Comparison of ENCODE assay signal across 28 mouse cellular contexts in the genomic region with DNA sequence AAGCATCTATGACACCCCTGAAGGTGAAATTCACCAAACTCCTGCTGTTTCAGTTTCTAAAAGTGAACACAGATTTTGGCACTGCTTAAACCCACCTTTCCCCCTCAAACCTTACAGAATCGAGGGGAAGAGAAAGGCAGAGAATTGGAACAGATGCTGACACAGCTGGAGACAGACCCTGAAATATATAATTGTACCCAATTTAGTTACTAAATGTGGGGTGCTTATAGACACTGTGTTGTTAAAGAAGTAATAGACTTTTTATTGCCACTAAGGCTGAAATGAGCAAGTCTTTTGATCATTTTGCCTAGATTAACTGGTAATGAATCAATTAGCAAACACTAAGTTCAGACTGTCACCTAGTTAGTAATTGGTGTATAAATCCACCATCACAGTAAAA.
DNase-seq lines count a peak whose midpoint lies in the region; ATAC-seq lines count a peak whose summit lies in the region.
"Had no signal": no experiment of that assay in that cellular context is flagged by ENCODE, and none has a peak within 500 bp of the region (broad histone marks: within the 10 kb centered on the region; RNA-seq: fewer than 3 reads in every experiment).

No protein-coding gene starts in this region.

- no peaks in the 10 kb centered on the region for H3K9me3 ChIP-seq in hindbrain, embryonic 16.5 days (ENCODE audit: control insufficient read depth, low read length)
- no peaks in the 10 kb centered on the region for H3K9me3 ChIP-seq in hindbrain, embryonic 10.5 days
- no peaks in the 10 kb centered on the region for H3K9me3 ChIP-seq in neural tube, embryonic 15.5 days (replicated peaks)
- H3K9me3 ChIP-seq: embryonic facial prominence, embryonic 13.5 days; embryonic facial prominence, embryonic 15.5 days; forebrain, embryonic 10.5 days; forebrain, embryonic 12.5 days had no signal

- H3K27ac ChIP-seq in hindbrain, embryonic 16.5 days (ENCODE audit: low read depth, low read length) = no peak overlapping the region
- no peak overlapping the region for H3K27ac ChIP-seq in hindbrain, embryonic 10.5 days
- no peak overlapping the region for H3K27ac ChIP-seq in neural tube, embryonic 15.5 days (replicated peaks)
- H3K27ac ChIP-seq: embryonic facial prominence, embryonic 13.5 days; embryonic facial prominence, embryonic 15.5 days; forebrain, embryonic 10.5 days; forebrain, embryonic 12.5 days had no signal

- no peak overlapping the region for H3K4me2 ChIP-seq in hindbrain, embryonic 16.5 days (ENCODE audit: low read length)
- H3K4me2 ChIP-seq in neural tube, embryonic 15.5 days = no peak overlapping the region
- H3K4me2 ChIP-seq: embryonic facial prominence, embryonic 13.5 days; embryonic facial prominence, embryonic 15.5 days; forebrain, embryonic 12.5 days had no signal

- WGBS in hindbrain, embryonic 16.5 days = 44% methylated on average over 1 of the region's 1 CpGs
- 71% methylated on average over 1 of the region's 1 CpGs for WGBS in hindbrain, embryonic 10.5 days
- 0% methylated on average over 1 of the region's 1 CpGs for WGBS in neural tube, embryonic 15.5 days

- H3K4me3 ChIP-seq in hindbrain, embryonic 16.5 days (ENCODE audit: low read length) = no peak overlapping the region
- H3K4me3 ChIP-seq in hindbrain, embryonic 10.5 days = no peak overlapping the region
- no peak overlapping the region for H3K4me3 ChIP-seq in neural tube, embryonic 15.5 days (replicated peaks)
- H3K4me3 ChIP-seq: embryonic facial prominence, embryonic 13.5 days; embryonic facial prominence, embryonic 15.5 days; erythroblast, embryonic 14.5 days; forebrain, embryonic 10.5 days; forebrain, embryonic 12.5 days had no signal

- no peak for DNase-seq in hindbrain, embryonic 10.5 days (ENCODE audit: low spot score)
- DNase-seq in forelimb bud, embryonic 11.5 days (ENCODE audit: low read depth, low spot score) = peak; percentile 1
- DNase-seq in hindlimb bud, embryonic 11.5 days (ENCODE audit: extremely low spot score, low read depth, low spot score) = peak; percentile 0
- no peak for DNase-seq in lung, postnatal 36 days
- DNase-seq in cerebellum, adult 9-10 months = no peak
- DNase-seq: adrenal gland, adult 8-10 months; adrenal gland, postnatal 14 days; adrenal gland, postnatal 36 days; cerebellum, adult 11-12 months; cerebellum, adult 2 months; cerebellum, adult 9-11 months; cerebellum, postnatal 14 days; cerebellum, postnatal 36 days; embryo, embryonic 11 days had no signal

- no peaks in the 10 kb centered on the region for H3K27me3 ChIP-seq in hindbrain, embryonic 16.5 days (replicated peaks; ENCODE audit: control insufficient read depth, insufficient read depth, low read length)
- H3K27me3 ChIP-seq in hindbrain, embryonic 10.5 days (ENCODE audit: insufficient read depth, poor library complexity, severe bottlenecking) = no peaks in the 10 kb centered on the region
- no peaks in the 10 kb centered on the region for H3K27me3 ChIP-seq in neural tube, embryonic 15.5 days (replicated peaks)
- H3K27me3 ChIP-seq: CH12.LX; embryonic facial prominence, embryonic 13.5 days; embryonic facial prominence, embryonic 15.5 days; forebrain, embryonic 12.5 days; Patski had no signal

- ATAC-seq in hindbrain, embryonic 16.5 days = 0 out of 2 replicates have a peak, but pooled peaks have one; percentile 20
- peak; percentile 41; the same call in 1 of the 2 replicates for ATAC-seq in neural tube, embryonic 15.5 days (ENCODE audit: low FRiP score)
- ATAC-seq: activated CD4-positive, CD25-positive, alpha-beta regulatory T cell, adult 4 months; CD4-positive, CD25-positive, alpha-beta regulatory T cell, adult 4 months; forebrain, embryonic 14.5 days; forebrain, embryonic 16.5 days; Patski had no signal

- H3K4me1 ChIP-seq in hindbrain, embryonic 16.5 days (ENCODE audit: control insufficient read depth, insufficient read depth, low read depth, low read length) = no peaks in the 10 kb centered on the region
- no peaks in the 10 kb centered on the region for H3K4me1 ChIP-seq in hindbrain, embryonic 10.5 days (replicated peaks)
- no peaks in the 10 kb centered on the region for H3K4me1 ChIP-seq in neural tube, embryonic 15.5 days
- H3K4me1 ChIP-seq: embryonic facial prominence, embryonic 13.5 days; embryonic facial prominence, embryonic 15.5 days; forebrain, embryonic 10.5 days; forebrain, embryonic 12.5 days had no signal

- no peaks in the 10 kb centered on the region for H3K36me3 ChIP-seq in hindbrain, embryonic 16.5 days (ENCODE audit: control insufficient read depth, insufficient read depth, low read length)
- H3K36me3 ChIP-seq in hindbrain, embryonic 10.5 days = no peaks in the 10 kb centered on the region
- no peaks in the 10 kb centered on the region for H3K36me3 ChIP-seq in neural tube, embryonic 15.5 days
- H3K36me3 ChIP-seq: embryonic facial prominence, embryonic 13.5 days; embryonic facial prominence, embryonic 15.5 days; forebrain, embryonic 10.5 days; forebrain, embryonic 12.5 days; G1E had no signal

- H3K9ac ChIP-seq in hindbrain, embryonic 16.5 days (ENCODE audit: low read depth, low read length) = no peak overlapping the region
- no peak overlapping the region for H3K9ac ChIP-seq in neural tube, embryonic 15.5 days (replicated peaks)
- H3K9ac ChIP-seq: embryonic facial prominence, embryonic 13.5 days; embryonic facial prominence, embryonic 15.5 days; forebrain, embryonic 12.5 days had no signal

Comparison
In these comparisons a context has a peak if more than half of its experiments do, and no peak if none do; other contexts are left out.
1. DNase-seq: peak in forelimb bud, embryonic 11.5 days (single experiment) and hindlimb bud, embryonic 11.5 days (single experiment); none in hindbrain, embryonic 10.5 days (single experiment), lung, postnatal 36 days (single experiment) and cerebellum, adult 9-10 months (single experiment).